Mouse (Mus musculus): ENCODE measurements at regions not wholly inside any gene's neighbourhood (a gene's known extent, or its start where the extent isn't known, plus 50 kb on each side); places are given as distances from the start of the nearest gene placed in this dataset.

DNA sequence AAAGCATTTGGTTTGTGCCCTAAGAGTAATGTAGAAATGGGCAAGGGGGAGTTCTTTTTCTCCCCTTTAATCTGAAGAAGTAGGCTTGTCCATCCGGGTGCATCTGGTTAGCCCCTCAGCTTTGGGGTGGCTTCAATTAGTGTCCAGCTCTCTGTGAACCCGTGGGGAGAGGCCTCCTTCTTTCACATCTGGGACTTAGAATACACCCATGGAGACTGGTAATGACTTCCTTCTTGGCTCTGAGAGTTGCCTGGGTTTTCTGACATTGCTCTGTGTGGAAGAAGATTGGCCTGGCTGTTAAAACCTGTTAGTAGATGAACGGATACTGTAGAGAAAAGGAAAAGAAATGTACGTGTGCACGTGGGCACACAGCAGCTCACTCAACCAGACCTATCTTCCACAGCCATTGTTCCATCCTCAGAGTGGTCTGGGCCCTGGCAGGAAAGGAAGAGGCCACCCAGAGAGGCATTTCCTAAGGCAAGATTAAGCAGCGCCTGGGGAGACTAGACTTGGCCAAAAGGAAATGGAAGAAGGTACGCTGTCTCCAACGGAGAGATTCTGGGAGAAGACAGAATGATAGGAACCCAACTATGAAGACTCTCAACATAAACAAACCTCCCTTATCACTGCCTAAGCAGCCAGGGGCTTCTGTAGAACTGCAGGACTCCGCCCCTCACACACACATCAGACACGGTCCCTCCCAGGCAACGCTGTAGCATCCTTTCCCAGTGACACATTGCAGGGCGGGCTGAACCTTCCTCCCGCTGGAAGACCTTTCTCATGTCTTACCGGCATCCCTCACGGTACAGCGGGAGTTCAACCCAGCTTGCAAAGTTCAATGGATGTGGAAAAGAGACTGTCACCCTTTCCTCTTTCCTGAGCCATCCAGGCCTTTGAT, 372.4 kb downstream of the Foxo1 start:
- no peak for ATAC-seq

GRCm38 (mm10) chr3:52638816-52639215, 370.7 kb downstream of the Foxo1 start:
- no peak for ATAC-seq

DNA sequence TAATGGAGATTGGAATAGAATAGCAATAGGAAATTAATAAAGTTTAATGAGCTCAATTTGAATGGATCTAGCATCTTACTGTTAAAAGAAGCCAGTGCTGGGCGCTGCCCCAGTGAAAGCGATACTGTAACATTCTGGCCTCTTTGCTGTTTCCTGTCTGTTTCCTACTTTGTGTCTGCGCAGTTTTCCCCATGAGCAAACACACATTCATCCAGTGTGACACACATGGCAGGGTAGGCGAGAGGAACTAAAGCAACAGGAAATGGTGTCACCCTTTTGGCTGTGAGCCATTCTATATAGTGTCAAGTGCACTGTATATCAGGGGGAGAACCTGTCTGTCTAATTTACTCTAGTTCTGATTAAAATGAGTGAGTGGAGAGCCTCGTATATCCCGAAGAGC, 366.2 kb downstream of the Foxo1 start:
- ATAC-seq: peak; percentile 95

- ATAC-seq: no peak
Measured at GRCm38 (mm10) chr3:52633491-52634100, 365.5 kb downstream of the Foxo1 start.

DNA sequence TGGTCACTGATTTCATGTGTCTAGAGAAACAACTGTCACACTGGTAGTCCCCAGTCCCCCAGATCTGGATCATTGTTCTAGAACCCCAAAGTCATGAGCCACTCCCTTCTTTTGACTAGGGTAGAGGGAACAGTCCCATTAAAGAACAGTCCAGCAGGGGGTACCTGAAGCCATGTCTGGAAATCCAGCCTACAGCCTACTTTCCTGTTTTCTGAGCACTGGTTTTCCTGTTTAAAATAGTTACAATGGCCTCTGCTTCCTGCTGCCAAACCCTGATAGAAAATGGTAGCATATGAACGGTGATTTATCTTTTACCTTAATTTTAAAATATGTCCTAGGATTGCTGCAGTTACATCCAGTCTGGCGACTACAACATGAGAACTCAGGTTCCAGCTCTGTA, 364.5 kb downstream of the Foxo1 start:
- no peak for ATAC-seq

DNA sequence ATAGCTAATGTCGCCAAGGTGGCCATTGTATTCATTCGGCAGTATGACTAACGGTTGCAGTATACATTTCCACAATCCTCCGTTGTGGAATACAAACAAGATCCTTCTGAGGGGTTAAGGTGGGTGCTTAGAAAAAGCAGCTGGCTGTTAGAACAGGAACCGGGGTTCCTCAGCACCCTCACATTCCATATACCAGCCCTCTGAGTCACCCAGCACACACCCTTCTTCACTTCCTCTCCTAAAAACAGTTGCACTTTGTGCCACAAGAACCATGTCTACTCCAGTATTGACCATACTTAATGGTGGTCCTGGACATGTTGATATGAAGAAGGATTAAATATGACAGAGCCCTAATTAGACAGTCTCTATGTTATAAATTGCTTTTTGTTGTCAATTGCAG, 362.1 kb downstream of the Foxo1 start:
- no peak for ATAC-seq

DNA sequence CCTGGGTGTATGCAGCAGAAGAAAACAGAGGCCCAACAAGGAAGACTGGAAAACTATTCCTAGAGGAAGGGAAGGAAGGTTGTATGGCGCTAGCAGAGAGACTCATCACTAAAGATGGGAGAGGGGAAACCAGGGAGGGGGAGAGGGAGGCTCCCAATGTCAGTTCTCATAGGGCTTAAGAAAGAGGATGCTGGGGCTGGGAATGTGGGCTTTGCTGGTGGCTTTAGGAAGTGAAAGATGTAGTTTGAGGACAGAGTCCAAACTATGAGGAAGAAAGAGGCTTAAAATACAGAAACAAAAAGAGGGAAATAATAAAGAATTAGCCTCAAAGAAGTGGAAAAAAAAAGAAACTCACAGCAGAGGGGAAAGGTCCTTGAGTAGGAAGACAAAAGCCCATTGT, 357.0 kb downstream of the Foxo1 start:
- ATAC-seq: no peak

DNA sequence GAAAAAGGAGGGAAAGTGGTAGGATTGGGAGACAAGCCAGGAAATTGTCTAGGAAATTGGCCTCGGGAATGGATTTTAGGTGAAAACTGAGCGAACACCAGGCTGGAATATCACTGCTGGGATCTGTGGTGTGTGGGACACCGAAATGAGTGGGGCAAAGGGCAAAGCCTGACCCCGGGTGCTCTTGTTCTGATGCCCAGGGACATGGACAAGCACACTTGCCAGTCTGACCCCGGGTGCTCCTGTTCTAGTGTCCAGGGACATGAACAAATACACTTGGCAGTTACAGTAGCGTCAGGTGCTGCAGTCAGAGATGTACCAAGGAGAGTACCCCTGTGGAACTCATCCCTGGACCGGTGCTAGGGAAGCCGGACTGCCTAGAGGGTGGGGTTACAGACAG, 354.4 kb downstream of the Foxo1 start:
- ATAC-seq: no peak

DNA sequence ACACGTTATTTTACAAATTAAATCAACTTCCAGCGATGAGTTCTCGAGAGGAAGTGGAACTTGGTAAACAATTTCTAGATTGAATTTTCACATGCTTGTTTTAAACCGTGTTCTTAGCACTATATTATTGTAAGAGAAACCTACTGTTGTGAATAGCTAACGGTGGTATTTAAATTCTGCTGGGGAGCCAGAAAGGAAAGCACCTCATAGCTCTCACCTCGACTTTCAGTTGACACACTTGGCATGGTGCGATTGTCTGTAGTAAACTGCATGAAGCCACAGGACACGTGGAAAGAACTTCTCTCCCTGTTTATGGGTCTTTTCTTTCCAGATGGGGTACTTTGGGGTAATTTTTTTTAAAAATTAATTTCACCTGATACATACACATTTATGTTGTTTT, 353.8 kb downstream of the Foxo1 start:
- peak; percentile 24 for ATAC-seq

- ATAC-seq: peak; percentile 33
Measured at GRCm38 (mm10) chr3:52618925-52619224, 350.7 kb downstream of the Foxo1 start.

- ATAC-seq: peak; percentile 85
Measured at GRCm38 (mm10) chr3:52618212-52618924, 350.2 kb downstream of the Foxo1 start.

DNA sequence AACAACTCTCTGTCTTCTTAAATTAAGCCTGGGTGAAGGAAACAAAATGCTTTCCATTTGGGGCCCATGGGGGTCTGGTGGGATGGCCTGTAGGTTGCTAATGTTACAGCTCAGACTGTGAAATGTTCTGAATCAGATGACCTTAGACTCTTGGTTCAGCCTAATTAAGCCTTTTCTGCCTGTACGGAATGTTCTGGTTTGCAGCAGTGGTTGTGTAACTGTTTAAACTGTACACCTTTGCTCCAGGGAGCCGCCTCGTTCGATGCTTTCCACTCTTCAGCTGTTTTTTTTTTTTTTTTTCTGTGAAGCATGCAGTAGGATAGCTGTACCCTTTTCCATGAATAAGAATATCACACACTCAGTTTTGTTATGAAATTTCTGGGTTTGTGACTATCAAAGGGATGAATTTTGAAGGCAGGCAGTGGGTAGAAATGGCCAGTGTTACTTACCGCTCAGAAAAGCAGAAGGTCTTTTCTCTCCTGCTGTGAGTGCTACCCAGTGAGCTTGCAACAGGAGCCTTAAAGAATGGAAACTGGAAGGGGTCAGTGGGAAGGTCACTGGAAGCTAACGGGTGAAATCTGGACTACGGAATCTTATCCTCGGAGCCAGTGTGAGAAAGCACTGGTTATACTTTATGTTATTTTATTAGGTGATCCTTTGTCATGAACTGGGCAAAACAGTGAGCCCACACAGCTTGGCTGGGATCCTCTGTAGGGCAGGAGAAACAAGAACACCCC, 349.4 kb downstream of the Foxo1 start:
- ATAC-seq: no peak

DNA sequence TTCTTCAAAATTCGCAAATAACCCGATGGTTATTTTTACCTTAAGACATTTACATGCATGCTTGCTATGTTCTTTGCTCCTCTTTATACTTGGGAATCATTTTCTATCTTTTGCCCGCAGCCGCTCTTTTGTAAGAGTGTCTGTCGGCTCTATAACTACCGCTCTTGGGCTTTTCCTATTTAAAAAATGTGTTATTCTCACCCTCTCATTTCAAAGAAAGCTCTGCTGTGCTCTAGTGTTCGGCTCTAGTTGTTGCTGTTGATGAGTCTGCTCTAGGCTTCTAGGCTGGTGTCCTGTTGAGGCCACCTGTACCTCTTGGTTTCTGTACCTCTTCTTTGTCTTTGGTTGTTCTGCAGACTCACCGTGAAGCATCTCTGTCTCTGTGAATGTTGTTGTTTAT, 343.7 kb downstream of the Foxo1 start:
- ATAC-seq: no peak

GRCm38 (mm10) chr3:52610466-52610865, 342.3 kb downstream of the Foxo1 start:
- ATAC-seq: no peak

DNA sequence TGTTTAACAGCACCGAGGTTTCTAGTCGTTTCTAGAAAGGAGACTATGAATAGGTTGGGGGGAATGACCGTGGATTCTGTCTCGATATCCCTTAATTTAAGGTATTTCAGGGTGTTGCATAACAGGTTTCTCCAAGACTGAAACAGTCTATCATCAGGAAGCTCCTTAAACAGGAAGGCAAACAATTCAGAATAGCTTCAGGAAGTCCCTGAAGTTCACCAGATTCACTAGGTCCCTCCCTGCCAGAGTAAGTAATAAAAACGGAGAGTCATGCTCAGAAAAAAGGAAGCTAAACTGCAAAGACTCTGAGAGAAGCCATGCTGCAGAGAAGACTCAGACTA, 339.9 kb downstream of the Foxo1 start:
- ATAC-seq: no peak

- no peak for ATAC-seq
Measured at GRCm38 (mm10) chr3:52607379-52608085, 339.4 kb downstream of the Foxo1 start.

- ATAC-seq: no peak
Measured at GRCm38 (mm10) chr3:52605261-52605771, 337.2 kb downstream of the Foxo1 start.

DNA sequence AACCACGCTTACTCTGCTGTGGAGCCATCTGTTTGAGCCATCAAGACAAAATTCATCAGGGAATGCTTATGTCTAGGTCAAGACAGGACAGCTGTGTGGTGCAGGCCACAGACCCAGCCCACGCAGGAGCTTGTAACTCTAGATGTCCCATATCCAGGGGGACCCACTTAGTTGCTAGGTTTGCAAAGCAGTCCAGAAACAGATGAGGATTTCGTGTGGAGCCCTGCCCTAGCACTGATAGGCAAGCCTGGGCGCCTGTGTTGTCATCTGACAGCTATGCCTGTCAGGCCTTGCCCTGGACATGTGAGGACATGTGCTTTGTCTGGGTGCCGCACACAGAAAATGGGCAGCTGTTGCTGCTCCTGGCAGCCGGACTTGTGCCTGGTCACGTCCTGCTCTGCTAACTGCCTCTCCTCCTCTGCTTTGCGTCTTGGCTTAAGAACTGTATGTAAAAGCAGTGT, 335.1 kb downstream of the Foxo1 start:
- ATAC-seq: no peak

GRCm38 (mm10) chr3:52601011-52601745, 333.0 kb downstream of the Foxo1 start:
- ATAC-seq: no peak

DNA sequence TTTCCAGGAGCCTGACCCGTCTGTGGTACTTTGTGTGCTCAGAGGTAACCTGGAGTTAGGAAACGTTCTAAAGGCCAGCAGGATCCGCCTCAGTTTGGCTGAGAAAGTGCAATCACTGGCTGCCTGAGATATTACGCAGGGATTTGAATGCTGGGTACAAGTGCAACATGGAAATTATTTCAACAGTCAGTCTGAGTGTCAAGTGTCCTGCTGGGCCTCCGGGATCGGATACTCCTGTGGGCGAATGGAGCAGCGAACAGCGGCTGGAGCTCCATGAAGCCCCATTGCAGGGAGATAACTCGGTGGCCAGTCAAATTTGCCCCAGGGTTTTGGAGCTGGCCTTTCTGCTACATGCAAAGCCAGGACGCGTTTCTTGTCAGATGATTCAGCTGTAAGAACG, 332.4 kb downstream of the Foxo1 start:
- ATAC-seq: no peak

DNA sequence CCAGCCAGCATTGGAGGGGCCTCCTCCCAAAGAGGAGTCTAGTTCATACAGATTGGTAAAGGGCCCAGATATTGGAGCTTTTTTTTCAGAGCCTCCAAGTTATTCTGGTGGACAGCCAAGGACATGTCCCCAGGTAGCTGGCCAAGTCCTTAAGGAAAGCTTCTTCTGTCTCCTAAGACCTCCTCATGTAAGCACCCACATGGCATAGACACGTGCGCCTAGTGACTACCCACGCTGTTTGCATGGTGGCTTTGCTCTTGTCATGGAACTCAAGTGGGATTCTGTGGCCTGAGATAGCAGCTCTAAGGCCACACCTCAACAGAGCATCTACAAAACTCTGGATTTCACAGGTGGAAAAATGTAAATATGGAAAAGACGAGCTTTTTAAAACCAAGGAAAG, 332.0 kb downstream of the Foxo1 start:
- no peak for ATAC-seq

GRCm38 (mm10) chr3:52586418-52586817, 318.3 kb downstream of the Foxo1 start:
- no peak for ATAC-seq

Measured in activated CD4-positive, CD25-positive, alpha-beta regulatory T cell, adult 4 months (primary cell).